Mouse (Mus musculus) monocyte, adult 5-6 weeks (primary cell): ENCODE results near the gene Gpr83. TPM values are rescaled to one million over a fixed set of nuclear protein-coding genes. Genes with fewer than 3 reads are reported as not detected.
A peak's percentile ranks its signal among the peaks of the same experiment; 100 is the strongest.
"Not testable (repeated sequence)": the region's sequence is repeated elsewhere in the genome, so short reads cannot be mapped to it uniquely, and the experiment has no call there.

Source experiments
- ATAC-seq: fragments of 153-309, 156-312 bp; replicated peaks from 2 replicates; pipeline ENCODE4 v1.8.0; 2017; ENCODE audit warnings: mild to moderate bottlenecking; ENCODE audit not compliant: low TSS enrichment, insufficient number of reproducible peaks, severe bottlenecking, poor library complexity, low FRiP score
- total RNA-seq: library from RNA; stranded (forward); fragments of 200-1000, 200-491, 200-594 nt; gene quantifications from 3 replicates; pipeline ENCODE4 v1.2.3, GENCODE M21; 2017

Gpr83 gene
- total RNA-seq, 1 experiment from 2014 or later: not detected

DNA sequence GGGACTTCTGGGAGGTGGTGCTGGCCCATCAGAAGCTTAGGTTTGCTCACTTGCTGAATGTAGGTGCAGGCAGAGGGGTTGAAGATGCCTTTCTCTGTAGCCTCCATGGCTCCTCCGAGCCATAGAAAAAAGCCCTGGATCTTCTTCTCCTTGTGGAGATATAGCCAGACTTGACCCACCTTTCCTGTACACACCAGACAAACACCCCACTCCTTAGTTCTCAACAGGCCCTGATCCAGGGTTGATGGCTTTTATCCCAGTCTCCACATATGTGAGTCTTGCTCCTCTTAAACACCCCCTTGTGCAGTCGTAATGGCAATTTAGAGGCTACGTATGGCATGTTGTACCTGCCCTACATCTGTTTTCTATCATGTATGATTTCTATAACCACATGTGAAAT, 3.1 kb downstream of the Gpr83 start:
- no peak for ATAC-seq

DNA sequence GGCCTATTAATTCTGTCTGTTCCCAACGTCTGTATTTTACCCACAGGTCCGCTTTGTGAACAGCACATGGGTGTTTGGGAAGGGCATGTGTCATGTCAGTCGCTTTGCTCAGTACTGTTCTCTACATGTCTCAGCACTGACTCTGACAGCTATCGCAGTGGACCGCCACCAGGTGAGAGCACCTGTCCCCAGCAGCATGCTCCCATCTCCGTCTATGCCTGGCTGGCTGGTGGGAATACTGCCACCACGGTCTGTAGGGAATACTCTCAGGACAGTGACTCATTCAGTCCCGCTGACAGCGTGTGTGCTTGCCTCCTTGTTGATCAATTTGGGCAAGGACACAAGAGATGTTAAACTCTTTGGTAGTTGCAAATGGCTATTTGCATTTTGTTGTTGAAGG, 4.7 kb downstream of the Gpr83 start:
- ATAC-seq: no peak

DNA sequence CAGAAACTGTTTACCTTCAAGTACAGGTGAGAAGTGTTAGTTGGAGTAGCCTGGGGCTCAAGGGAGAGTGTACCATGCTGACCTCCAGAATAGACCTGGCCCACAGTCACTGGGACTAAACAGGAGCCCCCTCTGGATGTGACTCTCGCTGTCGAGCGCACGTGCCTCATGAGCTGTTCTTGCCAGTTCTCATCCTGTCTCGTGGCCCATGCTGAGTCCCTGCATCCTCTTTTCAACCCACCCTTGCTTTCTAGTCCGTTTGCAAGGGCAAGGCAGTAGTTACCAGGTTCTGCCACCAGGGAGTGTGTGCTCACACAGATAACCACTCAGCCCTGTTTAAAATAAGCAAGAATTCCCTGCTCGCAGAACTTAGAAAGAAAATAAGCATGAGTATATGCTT, 6.9 kb downstream of the Gpr83 start:
- peak; percentile 73 for ATAC-seq

DNA sequence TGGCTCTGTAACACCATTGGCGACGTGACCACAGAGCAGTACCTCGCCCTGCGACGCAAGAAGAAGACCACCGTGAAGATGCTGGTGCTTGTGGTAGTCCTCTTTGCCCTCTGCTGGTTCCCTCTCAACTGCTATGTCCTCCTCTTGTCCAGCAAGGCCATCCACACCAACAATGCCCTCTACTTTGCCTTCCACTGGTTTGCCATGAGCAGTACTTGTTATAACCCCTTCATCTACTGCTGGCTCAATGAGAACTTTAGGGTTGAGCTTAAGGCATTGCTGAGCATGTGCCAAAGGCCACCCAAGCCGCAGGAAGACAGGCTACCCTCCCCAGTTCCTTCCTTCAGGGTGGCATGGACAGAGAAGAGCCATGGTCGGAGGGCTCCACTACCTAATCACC, 8.3 kb downstream of the Gpr83 start:
- no peak for ATAC-seq

DNA sequence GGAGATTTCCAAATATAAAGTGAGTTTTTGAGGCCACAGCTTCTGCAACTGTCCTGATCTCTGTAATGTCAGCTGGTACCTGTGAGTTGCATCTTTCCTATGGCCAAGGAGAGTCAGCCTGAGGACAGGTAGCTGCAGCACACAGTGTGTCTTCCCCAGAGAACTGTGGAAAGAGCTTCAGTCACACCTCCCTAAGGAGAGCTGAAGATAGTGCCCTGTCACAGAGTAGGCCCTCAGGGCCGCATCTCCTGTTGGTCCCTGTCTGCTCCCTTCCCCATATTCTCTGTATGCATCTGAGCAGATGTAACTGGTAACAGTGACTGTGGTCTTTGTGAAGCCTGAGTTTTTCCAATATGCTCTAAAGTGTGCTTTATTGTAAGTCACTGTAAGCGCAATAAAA, 10.4 kb downstream of the Gpr83 start:
- ATAC-seq: no peak

DNA sequence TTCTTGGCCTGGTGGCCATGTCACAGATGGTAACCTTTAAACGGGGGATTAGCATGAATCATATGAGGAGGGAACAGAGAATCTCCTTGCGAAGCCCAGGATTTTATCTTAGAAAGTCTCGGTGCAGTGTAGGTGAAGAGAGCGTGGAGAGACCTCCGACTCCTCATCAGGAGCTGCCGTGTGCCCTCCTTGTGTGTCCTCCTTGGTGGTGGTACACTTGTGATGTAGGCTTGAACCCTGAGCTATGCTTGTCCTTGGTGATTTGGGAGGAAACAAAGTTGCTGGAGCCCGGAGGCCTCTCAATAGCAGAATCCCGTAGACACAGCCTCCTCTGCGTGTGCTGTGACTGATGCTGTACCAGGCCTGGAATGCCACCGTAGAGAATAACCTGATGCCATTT, 10.8 kb downstream of the Gpr83 start:
- ATAC-seq: no peak

DNA sequence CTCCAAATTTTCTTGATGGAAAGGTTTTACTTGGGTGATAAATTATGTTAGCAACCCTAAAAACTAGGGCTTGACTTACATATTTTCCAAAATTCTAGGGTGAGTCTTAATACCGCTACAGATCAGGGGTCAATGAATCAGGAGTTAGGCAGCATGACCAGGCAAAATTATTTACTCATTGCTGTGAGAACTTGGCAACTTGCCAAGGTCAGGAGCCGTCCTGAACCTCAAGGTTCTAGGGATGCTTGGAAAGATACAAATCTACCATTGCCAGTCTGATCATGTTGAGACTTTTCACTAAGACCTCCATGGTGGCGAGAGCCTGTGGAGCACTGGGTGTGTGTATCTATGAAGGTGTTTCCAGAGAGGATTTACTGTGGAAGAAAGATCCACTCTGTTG, 11.5 kb downstream of the Gpr83 start:
- no peak for ATAC-seq

DNA sequence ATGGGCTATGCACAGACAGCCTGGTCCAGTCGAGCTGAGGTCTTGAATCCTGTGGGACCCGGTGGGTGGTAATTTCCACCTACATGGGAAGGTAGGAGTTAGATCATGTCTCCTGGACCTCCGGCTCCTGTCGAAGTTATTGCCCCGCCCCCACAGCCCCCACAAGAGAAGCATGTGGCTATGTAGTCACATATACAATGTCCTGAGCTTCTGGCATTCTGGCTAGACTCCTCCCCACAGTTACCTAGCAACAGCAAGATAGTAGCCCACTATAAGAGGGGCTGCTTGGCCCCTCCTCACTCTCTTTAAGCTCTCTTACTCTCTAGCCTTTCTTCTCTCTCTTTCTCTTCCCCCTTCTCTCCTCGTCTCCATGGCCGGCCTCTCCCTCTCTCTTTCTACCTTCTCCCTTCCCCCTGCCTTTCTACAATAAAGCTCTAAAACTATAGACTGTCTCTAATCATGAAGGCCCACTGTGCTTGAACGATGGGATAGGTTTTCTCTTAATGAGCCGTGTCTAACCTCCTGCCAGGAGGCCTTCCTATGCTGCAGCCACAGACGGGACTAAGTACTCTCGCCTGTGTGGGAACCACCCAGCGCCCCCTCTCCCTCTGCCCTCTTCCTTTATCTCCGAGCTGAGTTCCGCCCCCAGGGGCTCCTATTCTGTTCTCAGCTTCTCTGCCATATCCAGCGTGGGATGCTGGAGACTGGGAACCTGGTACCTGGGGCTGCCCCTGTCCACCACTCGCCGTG, 12.3 kb downstream of the Gpr83 start:
- ATAC-seq: no peak

DNA sequence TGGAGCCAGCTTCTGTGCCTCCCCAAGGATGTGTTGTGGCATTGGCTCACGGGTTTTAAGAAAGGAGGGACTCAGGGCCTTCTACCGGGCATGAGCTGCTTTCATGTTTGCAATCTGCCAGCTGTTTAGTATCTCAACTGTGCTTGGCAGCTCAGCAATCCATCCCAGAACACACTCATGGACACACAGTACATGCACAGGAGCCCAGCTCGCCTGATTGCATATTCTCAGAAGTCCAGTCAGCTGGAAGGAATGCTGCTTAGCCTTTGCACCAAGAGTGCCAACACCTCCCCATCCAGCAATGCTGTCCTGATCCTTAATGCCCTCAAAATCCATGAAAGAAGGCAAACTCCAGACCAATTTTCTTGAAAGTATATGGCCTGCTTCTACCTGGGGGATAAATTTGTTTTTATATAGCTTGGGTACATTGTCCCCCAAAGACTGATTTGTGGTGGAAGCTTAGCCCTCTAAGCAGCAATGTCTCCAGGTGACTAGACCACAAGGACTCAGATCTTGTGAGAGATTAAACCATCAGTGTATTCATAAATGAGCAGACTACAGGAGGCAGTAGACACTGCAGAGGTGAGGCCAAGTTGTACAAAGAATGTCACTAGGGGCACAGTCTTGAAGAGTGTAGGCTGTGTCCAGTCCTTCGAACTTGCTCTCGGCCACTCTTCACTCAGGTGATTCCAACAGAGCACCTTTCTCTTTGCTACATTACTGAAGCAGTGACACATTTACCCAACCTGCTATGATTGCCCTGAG, 15.9 kb downstream of the Gpr83 start:
- ATAC-seq: no peak

DNA sequence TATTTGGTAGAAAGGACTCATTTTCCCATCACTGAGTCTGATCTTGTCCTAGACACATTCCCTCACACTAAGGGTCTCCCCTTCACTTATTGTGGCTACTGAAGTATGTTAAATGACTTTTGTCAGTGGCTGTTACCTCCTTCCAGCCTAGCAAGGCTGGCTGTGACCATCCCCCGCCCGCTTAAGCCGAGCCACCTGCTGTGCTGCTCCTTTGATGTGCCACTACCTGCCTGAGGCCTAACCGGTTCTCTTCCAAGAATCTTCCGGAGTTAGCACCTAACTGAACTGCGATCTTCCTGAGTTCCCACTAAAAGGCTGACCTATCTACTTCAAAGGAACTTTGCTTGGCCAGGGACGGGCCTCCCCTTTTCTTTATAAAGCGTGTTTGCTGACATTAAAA, 16.6 kb downstream of the Gpr83 start:
- not testable (repeated sequence) for ATAC-seq

DNA sequence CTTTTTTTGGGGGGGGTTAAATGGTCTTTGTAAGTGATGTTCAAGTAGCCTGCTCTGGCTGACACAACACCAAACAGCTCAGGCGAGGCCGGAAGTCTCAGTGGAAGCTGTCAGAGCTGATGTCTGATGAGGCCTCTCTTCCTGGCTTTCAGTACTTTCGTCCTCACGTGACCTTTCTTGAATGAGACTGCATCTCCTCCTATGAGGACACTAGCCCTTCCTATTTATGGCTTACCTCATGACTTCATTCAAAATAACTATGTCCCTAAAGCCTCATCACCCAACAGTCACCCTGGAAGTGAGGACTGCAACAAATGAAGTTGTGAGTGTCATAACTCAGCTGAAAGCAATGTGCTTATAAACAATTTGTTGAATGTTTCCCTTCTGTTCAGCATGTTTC, 24.6 kb downstream of the Gpr83 start:
- ATAC-seq: peak; percentile 80

DNA sequence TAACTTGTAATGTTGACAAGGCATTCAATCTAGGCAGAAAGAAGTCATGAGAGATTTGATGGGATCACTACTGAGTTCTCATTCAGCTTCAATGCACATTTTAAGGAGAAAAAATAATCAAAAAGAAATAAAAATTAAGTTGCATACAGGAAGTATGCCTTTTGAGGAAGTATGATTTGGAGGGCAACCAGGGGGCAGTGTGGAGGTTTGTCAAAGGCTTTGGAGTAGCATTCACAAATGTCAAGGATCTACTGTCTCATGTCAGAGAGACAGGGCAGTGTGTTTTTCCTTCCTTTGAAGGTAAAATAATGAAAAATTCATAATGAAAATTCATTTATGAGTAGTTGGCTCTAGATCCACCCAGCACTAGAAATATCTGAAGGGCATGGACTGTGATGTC, 25.1 kb downstream of the Gpr83 start:
- ATAC-seq: no peak

DNA sequence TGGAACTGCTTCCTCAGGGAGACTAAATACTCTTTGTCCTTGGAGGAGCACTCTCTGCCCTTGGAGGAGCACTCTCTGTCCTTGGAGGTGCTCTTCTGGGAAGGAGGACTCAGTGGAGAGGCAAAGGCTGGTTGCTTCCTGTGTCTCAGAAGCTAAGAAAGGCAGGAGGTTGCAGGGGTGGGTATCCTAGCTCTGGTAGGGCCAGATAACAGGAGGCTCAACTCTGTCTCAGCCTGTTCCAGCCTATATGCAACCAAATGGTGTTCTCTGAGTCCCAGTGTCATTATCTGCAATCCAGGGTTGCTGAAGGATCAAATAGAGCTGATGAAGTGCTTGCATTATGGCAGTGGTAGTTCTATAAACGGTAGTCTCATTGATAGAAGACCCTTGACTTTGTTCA, 25.9 kb downstream of the Gpr83 start:
- no peak for ATAC-seq

DNA sequence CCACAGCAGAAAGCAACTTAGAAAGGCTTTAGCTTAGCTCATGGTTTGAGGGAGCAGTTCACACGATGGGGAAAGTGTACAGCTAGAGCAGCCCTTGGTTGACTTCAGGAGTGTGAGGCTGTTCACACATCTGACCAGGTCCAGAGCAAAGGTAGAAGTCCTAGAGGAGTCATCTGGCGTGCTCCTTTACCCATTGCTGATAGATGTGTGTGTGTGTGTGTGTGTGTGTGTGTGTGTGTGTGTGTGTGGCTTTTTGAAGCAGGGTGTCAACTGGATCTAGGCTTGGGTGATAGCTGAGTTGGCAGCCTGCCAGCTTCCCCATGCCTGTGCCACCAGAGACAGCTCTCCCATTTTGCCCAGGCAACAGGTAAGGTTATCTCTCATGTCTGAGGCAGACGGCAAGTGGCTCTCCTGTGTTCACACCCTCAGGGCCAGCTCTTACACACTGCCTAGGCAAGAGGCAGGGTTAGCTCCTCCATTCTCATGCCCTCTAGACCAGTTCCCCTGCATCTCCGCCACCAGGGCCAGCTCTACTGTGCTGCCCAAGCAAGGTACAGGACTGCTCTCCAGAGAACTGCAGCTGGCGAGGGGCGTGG, 27.9 kb downstream of the Gpr83 start:
- no peak for ATAC-seq

DNA sequence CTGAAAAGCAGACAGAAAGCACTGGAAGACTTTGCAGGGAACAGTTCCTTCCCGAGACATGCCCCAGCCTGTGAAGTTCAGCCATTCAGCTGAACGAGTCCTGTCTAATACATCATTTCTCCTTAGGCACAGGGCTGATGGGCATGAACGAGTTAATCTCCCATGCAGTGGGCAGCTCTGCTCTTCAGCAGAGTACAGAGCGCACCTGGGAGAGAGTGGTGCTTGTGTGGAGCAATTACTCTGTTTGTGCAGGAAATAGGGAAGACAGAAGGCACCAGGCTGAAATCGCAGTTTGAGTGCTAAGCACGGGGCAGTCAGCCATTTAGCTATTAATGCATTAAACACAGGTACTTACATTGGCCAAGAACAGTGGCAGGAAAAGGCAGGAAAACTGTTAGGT, 28.7 kb downstream of the Gpr83 start:
- no peak for ATAC-seq

DNA sequence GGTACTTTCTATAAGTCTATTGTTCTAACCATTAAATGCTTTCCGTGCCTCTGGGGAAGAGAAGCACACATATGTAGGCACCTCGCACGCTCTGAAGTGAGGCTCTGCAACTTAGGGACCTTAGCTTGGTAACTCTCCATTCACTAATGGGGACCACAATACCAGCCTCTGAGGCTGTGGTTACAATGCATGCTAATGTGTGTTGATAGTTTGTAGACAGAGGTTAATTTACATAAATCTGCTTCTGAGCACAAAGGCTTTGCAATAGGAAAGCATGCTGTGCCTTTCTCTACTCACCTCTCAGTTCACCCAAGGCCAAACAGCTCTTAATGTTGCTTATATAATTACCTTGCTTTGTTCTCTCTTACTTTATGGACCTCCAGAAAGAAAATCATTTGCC, 30.7 kb downstream of the Gpr83 start:
- no peak for ATAC-seq

DNA sequence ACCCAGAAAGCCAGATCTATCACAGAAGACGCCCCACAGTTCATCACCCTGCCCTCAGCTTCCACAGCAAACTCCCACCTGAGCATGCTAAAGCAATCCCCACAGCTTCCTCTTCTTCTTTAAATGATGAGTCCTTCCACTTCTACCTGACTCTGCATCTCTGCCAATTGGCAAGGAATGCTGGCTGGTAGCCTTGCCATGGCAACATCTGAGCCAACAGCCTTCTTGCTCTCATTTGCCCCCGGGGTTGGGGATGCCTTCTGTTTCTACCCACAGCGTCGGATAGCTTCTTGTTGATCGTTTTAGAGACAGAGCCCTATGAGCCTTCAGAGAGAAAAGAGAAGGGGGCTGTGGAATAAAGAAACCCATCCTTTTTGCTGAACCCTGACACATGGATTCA, 31.9 kb downstream of the Gpr83 start:
- ATAC-seq: no peak

DNA sequence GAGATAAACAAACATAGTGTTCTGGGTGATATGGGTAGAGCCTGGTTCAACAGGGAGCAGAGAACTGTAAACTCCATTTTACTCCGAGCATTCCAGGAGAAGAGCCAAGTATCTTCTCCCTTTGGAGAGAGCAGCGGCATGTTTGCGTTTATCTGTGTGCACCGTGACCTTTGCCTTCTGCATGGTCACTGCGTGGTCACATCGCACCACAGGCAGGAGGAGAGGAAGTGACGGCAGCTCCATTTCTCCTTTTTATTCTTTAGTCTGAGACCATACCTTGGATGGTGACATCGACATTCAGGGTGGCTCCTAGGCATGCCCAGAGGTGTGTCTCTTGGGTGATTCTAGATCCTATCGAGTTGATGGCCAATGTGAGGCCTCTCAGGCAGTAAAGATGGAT, 33.4 kb downstream of the Gpr83 start:
- peak; percentile 87 for ATAC-seq

DNA sequence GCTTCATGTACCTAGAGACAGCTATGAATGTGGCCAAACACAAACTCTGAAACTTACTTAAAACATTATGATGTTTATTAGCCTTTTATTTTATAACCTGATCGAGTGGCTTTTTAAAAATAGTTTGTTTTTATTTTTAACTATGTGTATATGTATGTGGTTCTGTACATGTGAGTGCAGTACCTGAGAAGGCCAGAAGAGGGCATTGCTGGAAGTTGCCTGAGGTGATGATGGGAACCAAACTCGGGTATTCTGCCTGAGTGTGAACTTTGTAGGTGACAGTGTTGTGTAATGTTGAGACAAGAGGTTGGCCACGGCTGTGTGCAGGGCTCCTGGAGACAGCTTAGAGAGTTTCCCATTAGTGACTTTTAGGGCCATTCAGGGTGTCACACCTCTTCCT, 34.6 kb downstream of the Gpr83 start:
- ATAC-seq: no peak

DNA sequence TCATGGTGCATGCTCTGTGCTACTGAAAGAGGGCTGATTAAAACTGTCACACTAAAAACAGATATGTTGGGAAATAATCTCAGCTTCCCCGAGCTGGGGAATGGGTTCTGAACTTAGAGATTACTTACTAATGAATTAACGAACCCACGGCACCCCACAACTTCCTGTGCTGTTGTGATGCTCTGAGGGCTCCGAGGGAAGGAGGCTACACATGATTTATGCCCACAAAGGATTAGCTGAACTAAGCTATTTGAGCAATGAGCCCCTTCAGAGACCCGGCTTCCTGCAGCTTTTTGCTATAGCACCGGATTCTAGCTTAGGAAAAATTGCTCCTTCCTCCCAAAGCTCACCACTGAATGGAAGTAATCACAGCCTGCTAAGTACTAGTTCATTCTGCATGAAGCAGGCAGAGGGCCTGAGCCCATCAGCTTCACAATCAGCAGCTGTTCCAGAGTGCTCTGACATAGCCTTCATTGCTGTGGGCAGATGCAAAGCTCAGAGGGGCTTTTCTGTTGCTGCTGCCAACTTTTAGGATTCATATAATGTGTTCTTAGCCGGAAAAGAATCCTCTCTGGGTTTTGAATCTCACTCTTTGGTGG, 35.3 kb downstream of the Gpr83 start:
- no peak for ATAC-seq
